Mouse (Mus musculus): ENCODE data around the gene Mrps21. TPM values are rescaled to one million over a fixed set of nuclear protein-coding genes. Genes with fewer than 3 reads are reported as not detected.
"Not testable (repeated sequence)": the region's sequence is repeated elsewhere in the genome, so short reads cannot be mapped to it uniquely, and the experiment has no call there.

Gene Mrps21
- polyA plus RNA-seq, 1 experiment from 2014 or later: 333 TPM

DNA sequence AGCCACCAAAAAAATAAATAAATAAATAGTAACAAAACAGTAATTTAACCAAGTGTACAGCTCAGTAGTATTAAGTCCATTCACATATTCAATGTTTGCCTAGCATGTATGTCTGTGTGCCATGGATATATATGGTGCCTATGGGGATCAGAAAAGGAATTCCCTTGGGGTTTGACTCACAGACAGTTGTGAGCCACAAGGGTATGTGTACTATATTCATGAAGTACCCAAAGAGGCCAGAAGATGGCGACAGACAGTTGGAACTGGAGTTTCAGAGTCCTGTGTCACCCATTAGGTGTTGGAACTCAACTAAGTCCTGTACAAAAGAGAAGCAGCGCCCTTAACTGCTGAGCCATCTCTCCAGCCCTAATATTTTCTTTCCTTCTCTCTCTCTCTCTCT is 9.5 kb downstream of the Mrps21 start:
- Histone ChIP-seq H3K4me3 (ENCODE audit: low read depth, low read length) (no peak overlapping the region), H3K4me2 (ENCODE audit: low read length) (no peak overlapping the region), H3K27ac (ENCODE audit: low read depth, low read length) (no peak overlapping the region), H3K9me3 (replicated peaks; ENCODE audit: control insufficient read depth, low read length) (no peaks in the 10 kb centered on the region), H3K36me3 (ENCODE audit: control insufficient read depth, insufficient read depth, low read length) (peaks cover 16% of the 10 kb centered on the region), H3K27me3 (replicated peaks; ENCODE audit: control insufficient read depth, insufficient read depth, low read length) (no peaks in the 10 kb centered on the region), H3K4me1 (ENCODE audit: control insufficient read depth, insufficient read depth, low read length) (no peaks in the 10 kb centered on the region), H3K9ac (ENCODE audit: low read length) (no peak overlapping the region)
- peak; percentile 74 for ATAC-seq
- DNase-seq (ENCODE audit: low spot score): peak; percentile 87
- 31% methylated on average over 2 of the region's 2 CpGs for WGBS

DNA sequence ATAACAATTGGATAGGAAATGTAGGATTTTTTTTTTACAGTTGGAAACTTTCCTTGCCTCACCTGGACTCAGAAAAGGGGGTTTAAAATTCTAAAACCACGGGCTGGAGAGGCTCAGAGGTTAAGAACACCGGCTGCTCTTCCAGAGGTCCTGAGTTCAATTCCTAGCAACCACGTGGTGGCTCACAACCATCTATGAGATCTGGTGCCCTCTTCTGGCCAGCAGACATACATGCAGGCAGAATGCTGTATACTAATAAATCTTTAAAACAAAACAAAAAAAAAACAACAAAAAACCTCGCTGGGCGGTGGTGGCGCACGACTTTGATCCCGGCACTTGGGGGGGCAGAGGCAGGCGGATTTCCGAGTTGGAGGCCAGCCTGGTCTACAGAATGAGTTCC is 10.1 kb downstream of the Mrps21 start:
- Histone ChIP-seq H3K4me1 (ENCODE audit: control insufficient read depth, insufficient read depth, low read length) (no peaks in the 10 kb centered on the region), H3K9ac (ENCODE audit: low read length) (no peak overlapping the region), H3K27ac (ENCODE audit: low read depth, low read length) (no peak overlapping the region), H3K36me3 (ENCODE audit: control insufficient read depth, insufficient read depth, low read length) (peaks cover 16% of the 10 kb centered on the region), H3K9me3 (replicated peaks; ENCODE audit: control insufficient read depth, low read length) (no peaks in the 10 kb centered on the region), H3K27me3 (replicated peaks; ENCODE audit: control insufficient read depth, insufficient read depth, low read length) (no peaks in the 10 kb centered on the region), H3K4me3 (ENCODE audit: low read depth, low read length) (no peak overlapping the region), H3K4me2 (ENCODE audit: low read length) (no peak overlapping the region)
- ATAC-seq (no peak), DNase-seq (ENCODE audit: low spot score) (no peak)
- WGBS: 73% methylated on average over 10 of the region's 10 CpGs

DNA sequence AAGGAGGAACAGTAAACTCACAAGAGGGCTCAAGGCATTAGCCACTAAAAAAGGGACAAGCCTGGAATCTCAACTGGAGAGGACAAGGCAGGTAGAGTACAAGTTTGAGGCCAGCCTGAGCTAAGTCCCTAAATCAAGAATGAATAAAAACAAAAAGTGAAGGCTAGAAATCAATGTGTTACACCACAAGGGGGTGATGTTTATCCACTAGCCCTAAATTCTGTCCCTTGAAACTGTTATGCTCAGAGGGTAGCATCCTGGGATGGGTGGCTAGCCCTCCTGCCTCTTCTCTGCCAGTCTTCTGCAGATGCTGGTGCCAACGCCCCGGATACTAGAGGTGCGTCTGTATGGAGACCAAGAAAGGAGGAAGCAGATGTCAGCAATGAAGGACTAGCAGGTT is 11.0 kb downstream of the Mrps21 start:
- DNase-seq (ENCODE audit: low spot score) (peak; percentile 12), ATAC-seq (no peak)
- 95% methylated on average over 3 of the region's 3 CpGs for WGBS
- no peak overlapping the region for H3K27ac ChIP-seq (ENCODE audit: low read depth, low read length)
- H3K4me2 ChIP-seq (ENCODE audit: low read length): no peak overlapping the region
- H3K9ac ChIP-seq (ENCODE audit: low read length): no peak overlapping the region
- H3K9me3 ChIP-seq (replicated peaks; ENCODE audit: control insufficient read depth, low read length): no peaks in the 10 kb centered on the region
- H3K36me3 ChIP-seq (ENCODE audit: control insufficient read depth, insufficient read depth, low read length): peaks cover 9% of the 10 kb centered on the region
- H3K4me1 ChIP-seq (ENCODE audit: control insufficient read depth, insufficient read depth, low read length): no peaks in the 10 kb centered on the region
- no peak overlapping the region for H3K4me3 ChIP-seq (ENCODE audit: low read depth, low read length)
- no peaks in the 10 kb centered on the region for H3K27me3 ChIP-seq (replicated peaks; ENCODE audit: control insufficient read depth, insufficient read depth, low read length)

DNA sequence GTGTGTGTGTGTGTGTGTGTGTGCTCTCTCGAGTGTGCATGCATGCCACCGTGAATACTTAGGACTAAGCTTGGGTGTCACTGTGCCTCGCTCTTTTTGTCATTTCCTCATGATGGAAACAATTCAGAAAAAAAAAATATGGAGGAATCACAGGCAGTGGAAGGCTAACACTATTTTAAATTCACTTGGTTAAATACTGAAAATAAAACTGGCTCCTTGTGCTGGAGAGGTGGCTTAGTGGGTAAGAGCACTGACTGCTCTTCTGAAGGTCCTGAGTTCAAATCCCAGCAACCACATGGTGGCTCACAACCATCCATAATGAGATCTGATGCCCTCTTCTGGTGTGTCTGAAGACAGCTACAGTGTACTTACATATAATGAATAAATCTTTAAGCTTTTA is 13.0 kb downstream of the Mrps21 start:
- H3K4me2 ChIP-seq (ENCODE audit: low read length); H3K4me3 ChIP-seq (ENCODE audit: low read depth, low read length); DNase-seq (ENCODE audit: low spot score); H3K36me3 ChIP-seq (ENCODE audit: control insufficient read depth, insufficient read depth, low read length); ATAC-seq; H3K4me1 ChIP-seq (ENCODE audit: control insufficient read depth, insufficient read depth, low read length); H3K9ac ChIP-seq (ENCODE audit: low read length); H3K9me3 ChIP-seq (replicated peaks; ENCODE audit: control insufficient read depth, low read length); H3K27ac ChIP-seq (ENCODE audit: low read depth, low read length); H3K27me3 ChIP-seq (replicated peaks; ENCODE audit: control insufficient read depth, insufficient read depth, low read length): not testable (repeated sequence)
- WGBS: 80% methylated on average over 3 of the region's 3 CpGs

DNA sequence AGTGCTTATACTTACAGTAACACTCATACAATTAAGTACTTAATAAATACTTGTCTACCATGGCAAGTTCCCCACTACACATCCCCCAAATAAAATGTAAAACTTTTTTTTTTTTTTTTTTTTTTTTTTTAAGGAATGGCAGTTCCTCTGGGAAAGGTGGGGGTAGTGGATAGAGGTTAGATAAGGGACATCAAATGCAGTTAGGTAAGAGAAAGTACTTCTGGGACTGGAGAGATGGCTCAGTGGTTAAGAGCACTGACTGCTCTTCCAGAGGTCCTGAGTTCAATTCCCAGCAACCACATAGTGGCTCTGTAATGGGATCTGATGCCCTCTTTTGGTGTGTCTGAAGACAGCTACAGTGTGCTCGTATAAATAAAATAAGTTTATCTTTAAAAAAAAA is 14.3 kb downstream of the Mrps21 start:
- H3K9ac ChIP-seq (ENCODE audit: low read length); DNase-seq (ENCODE audit: low spot score); H3K4me1 ChIP-seq (ENCODE audit: control insufficient read depth, insufficient read depth, low read length); H3K9me3 ChIP-seq (replicated peaks; ENCODE audit: control insufficient read depth, low read length); H3K27me3 ChIP-seq (replicated peaks; ENCODE audit: control insufficient read depth, insufficient read depth, low read length); H3K4me3 ChIP-seq (ENCODE audit: low read depth, low read length); ATAC-seq; H3K27ac ChIP-seq (ENCODE audit: low read depth, low read length); H3K4me2 ChIP-seq (ENCODE audit: low read length): not testable (repeated sequence)
- WGBS: 83% methylated on average over 1 of the region's 1 CpGs
- peaks cover 15% of the 10 kb centered on the region for H3K36me3 ChIP-seq (ENCODE audit: control insufficient read depth, insufficient read depth, low read length)

DNA sequence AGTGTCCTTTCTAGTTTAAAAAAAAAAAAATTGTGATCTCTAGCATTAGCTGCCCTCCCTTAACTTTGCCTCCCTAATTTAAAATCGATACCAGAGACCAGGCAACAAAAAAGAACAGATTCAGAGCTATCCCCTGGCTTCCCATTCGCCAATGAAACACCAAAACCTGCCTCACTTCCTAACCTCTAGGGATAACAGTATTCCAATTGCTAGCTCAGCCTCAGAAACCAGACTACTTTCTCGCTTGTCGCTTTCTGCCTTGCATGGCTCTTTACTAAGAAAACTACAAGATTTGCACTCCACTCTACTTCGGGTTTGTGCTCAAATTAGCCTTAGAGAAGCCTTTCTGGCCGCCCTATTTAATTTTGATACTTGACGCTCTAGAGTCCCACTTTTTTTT is 15.2 kb downstream of the Mrps21 start:
- WGBS: 21% methylated on average over 7 of the region's 7 CpGs
- H3K4me1 ChIP-seq (ENCODE audit: control insufficient read depth, insufficient read depth, low read length): peaks cover 5% of the 10 kb centered on the region
- no peak for DNase-seq (ENCODE audit: low spot score)
- H3K4me2 ChIP-seq (ENCODE audit: low read length): peak overlapping the region; percentile 74
- H3K9ac ChIP-seq (ENCODE audit: low read length): peak overlapping the region; percentile 79
- H3K27ac ChIP-seq (ENCODE audit: low read depth, low read length): no peak overlapping the region
- peak; percentile 12; the same call in 1 of the 2 replicates for ATAC-seq
- peak overlapping the region; percentile 83 for H3K4me3 ChIP-seq (ENCODE audit: low read depth, low read length)
- peaks cover 23% of the 10 kb centered on the region for H3K36me3 ChIP-seq (ENCODE audit: control insufficient read depth, insufficient read depth, low read length)
- H3K27me3 ChIP-seq (replicated peaks; ENCODE audit: control insufficient read depth, insufficient read depth, low read length): no peaks in the 10 kb centered on the region
- H3K9me3 ChIP-seq (replicated peaks; ENCODE audit: control insufficient read depth, low read length): no peaks in the 10 kb centered on the region

DNA sequence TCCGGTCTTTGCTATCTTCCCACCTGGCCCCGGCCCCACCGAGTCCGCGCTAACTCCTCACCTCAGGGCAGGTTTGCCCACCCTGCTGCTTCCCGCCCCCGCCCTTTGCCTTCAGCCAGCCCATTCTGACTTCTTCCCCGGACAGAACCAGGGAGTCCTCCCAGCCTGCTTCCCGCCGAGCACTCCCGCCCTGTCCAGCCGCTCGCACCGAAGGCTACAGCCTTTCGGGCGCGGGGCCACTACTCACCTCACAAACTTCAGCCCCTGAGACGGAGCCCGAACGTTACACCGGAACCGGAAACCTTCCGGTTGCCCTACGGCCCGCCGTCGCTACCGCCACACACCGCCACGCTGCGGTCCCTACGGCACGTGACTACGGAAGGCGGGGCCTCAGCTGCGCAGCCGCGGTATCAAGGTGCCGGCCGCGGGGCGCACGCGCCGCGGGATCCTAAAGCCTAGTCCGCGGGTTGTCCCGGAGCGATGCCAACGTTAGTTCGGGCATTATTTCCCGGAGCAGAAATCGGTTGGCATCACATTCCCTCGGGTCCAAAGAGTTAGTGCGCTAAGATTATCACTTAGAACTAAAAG is 15.7 kb downstream of the Mrps21 start, which contains the start of gene Prpf3:
TSS of gene Prpf3 (minus strand) at position 384 of the 588 bp plus-strand sequence.
- ATAC-seq: peak; percentile 100
- Histone ChIP-seq H3K27me3 (replicated peaks; ENCODE audit: control insufficient read depth, insufficient read depth, low read length) (no peaks in the 10 kb centered on the region), H3K9ac (ENCODE audit: low read length) (peak within 1 kb of the TSS; percentile 79), H3K9me3 (replicated peaks; ENCODE audit: control insufficient read depth, low read length) (no peaks in the 10 kb centered on the region), H3K4me1 (ENCODE audit: control insufficient read depth, insufficient read depth, low read length) (peaks cover 5% of the 10 kb centered on the region), H3K4me2 (ENCODE audit: low read length) (peak within 1 kb of the TSS; percentile 74), H3K4me3 (ENCODE audit: low read depth, low read length) (peak within 1 kb of the TSS; percentile 83), H3K27ac (ENCODE audit: low read depth, low read length) (peak within 1 kb of the TSS; percentile 70), H3K36me3 (ENCODE audit: control insufficient read depth, insufficient read depth, low read length) (peaks cover 28% of the 10 kb centered on the region)
- WGBS: 0% methylated on average over 56 of the region's 56 CpGs
- peak; percentile 96 for DNase-seq (ENCODE audit: low spot score)

DNA sequence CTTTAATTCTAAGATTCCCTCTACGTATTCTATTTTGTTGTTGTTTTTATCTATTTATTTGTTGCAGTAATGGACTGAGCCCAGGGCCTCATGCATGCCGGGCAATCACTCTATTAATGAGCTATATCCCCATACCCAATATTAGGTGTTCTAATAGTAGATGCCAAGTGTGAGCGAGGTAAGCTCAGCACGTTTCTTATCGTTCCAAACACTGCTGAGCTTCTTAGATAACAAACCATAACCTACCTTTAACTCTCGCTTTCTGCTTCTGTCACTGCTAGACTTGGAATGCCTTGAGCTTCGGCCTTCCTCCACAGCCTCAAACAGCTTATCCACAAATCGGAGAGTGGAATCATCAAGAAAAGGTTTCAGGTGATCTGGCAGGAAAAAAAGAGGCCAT is 20.0 kb downstream of the Mrps21 start:
- Histone ChIP-seq H3K27ac (ENCODE audit: low read depth, low read length) (no peak overlapping the region), H3K4me1 (ENCODE audit: control insufficient read depth, insufficient read depth, low read length) (peaks cover 5% of the 10 kb centered on the region), H3K9ac (ENCODE audit: low read length) (no peak overlapping the region), H3K36me3 (ENCODE audit: control insufficient read depth, insufficient read depth, low read length) (peaks cover 70% of the 10 kb centered on the region), H3K27me3 (replicated peaks; ENCODE audit: control insufficient read depth, insufficient read depth, low read length) (no peaks in the 10 kb centered on the region), H3K9me3 (replicated peaks; ENCODE audit: control insufficient read depth, low read length) (no peaks in the 10 kb centered on the region), H3K4me3 (ENCODE audit: low read depth, low read length) (no peak overlapping the region), H3K4me2 (ENCODE audit: low read length) (no peak overlapping the region)
- ATAC-seq (no peak), DNase-seq (ENCODE audit: low spot score) (no peak)
- 95% methylated on average over 8 of the region's 8 CpGs for WGBS

DNA sequence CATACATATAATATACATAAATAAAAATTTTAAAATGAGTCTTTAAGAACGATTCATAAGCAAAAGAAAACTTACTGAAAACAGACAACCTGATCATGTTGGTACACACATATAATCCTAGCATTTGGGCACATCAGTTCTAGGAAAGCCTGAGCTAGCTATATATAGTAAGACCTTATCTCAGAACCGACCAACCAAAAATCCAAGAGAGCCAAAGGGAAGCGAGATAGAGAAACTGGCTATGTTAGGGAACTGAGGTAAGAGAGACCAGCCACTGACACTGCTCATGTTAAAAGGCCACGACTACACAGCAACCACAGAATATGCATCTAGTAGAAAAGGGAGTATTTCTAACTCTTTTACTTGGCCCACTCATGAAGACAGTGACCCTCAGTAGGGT is 20.7 kb downstream of the Mrps21 start:
- no peak overlapping the region for H3K9ac ChIP-seq (ENCODE audit: low read length)
- ATAC-seq: no peak
- peaks cover 77% of the 10 kb centered on the region for H3K36me3 ChIP-seq (ENCODE audit: control insufficient read depth, insufficient read depth, low read length)
- no peaks in the 10 kb centered on the region for H3K9me3 ChIP-seq (replicated peaks; ENCODE audit: control insufficient read depth, low read length)
- H3K27me3 ChIP-seq (replicated peaks; ENCODE audit: control insufficient read depth, insufficient read depth, low read length): no peaks in the 10 kb centered on the region
- DNase-seq (ENCODE audit: low spot score): no peak
- peaks cover 5% of the 10 kb centered on the region for H3K4me1 ChIP-seq (ENCODE audit: control insufficient read depth, insufficient read depth, low read length)
- H3K4me2 ChIP-seq (ENCODE audit: low read length): no peak overlapping the region
- no peak overlapping the region for H3K4me3 ChIP-seq (ENCODE audit: low read depth, low read length)
- H3K27ac ChIP-seq (ENCODE audit: low read depth, low read length): no peak overlapping the region
- 88% methylated on average over 4 of the region's 4 CpGs for WGBS

Data from forebrain, embryonic 14.5 days (tissue).